In the genomic region with DNA sequence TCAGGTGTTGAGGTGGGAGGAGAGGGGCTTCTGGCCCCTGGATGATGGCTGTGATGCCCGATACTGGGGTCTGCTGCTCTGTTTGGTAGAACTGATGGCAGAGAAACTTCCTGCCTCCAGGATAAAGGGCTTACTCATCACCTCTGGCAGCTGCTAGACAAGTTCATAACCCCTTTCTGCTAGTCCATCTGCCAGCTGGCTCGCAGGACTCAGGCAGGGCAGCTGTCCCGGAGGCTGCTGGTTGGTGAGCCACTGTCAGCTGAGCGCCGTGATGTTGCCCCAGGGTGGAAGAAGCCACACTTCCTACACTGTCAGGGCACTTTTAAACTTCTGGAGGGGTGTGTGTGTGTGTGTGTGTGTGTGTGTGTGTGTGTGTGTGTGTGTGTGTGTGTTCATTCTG, we compare ENCODE assay signal across 8 mouse cellular contexts. TPM values are rescaled to one million over a fixed set of nuclear protein-coding genes. Genes with fewer than 3 reads are reported as not detected.
DNase-seq lines count a peak whose midpoint lies in the region; ATAC-seq and TF ChIP-seq lines count a peak whose summit lies in the region.
"Not testable (repeated sequence)": the region's sequence is repeated elsewhere in the genome, so short reads cannot be mapped to it uniquely, and the experiment has no call there.

No protein-coding gene starts in this region.

- 61% methylated on average over 3 of the region's 5 CpGs for WGBS in lung, embryonic 16.5 days

- H3K9me3 ChIP-seq in lung, embryonic 16.5 days (ENCODE audit: control insufficient read depth, low read length), result not testable (repeated sequence)

- not testable (repeated sequence) for H3K4me1 ChIP-seq in lung, embryonic 16.5 days (replicated peaks; ENCODE audit: control insufficient read depth, insufficient read depth, low read length)

- H3K36me3 ChIP-seq in lung, embryonic 16.5 days (ENCODE audit: control insufficient read depth, insufficient read depth, low read length), result peaks cover 15% of the 10 kb centered on the region
- peaks cover 25% of the 10 kb centered on the region for H3K36me3 ChIP-seq in myocyte (ENCODE audit: control insufficient read depth, insufficient read depth)

- not testable (repeated sequence) for TF ChIP-seq POLR2A in myocyte (IDR thresholded peaks at IDR 0.05; ENCODE audit: insufficient read length, low read depth)

- DNase-seq in Muller cell, postnatal 12 days (ENCODE audit: inconsistent ontology term), result peak; percentile 66
- DNase-seq in brain, adult 2 months (ENCODE audit: low read depth, low spot score), result peak; percentile 35
- peak; percentile 94 for DNase-seq in gastrocnemius, adult 18-20 months (ENCODE audit: low spot score)
- DNase-seq in heart, adult 8-10 months (ENCODE audit: low spot score), result peak; percentile 77
- DNase-seq in kidney, adult 11 months, result peak; percentile 15
- DNase-seq in thymus, postnatal 14 days, result peak; percentile 40

- H3ac ChIP-seq in myocyte (ENCODE audit: control insufficient read depth, insufficient read length), result not testable (repeated sequence)

- H3K27me3 ChIP-seq in lung, embryonic 16.5 days (ENCODE audit: control insufficient read depth, insufficient read depth, low read depth, low read length); myocyte (ENCODE audit: control insufficient read depth, insufficient read depth, insufficient read length): not testable (repeated sequence)

- H3K27ac ChIP-seq in lung, embryonic 16.5 days (ENCODE audit: low read length), result not testable (repeated sequence)

- not testable (repeated sequence) for H3K9ac ChIP-seq in lung, embryonic 16.5 days (ENCODE audit: low read length)

- ATAC-seq in lung, embryonic 16.5 days (ENCODE audit: low read depth), result peak; percentile 56

- H3K4me3 ChIP-seq in lung, embryonic 16.5 days (ENCODE audit: low read length); myocyte: not testable (repeated sequence)

- not testable (repeated sequence) for H3K4me2 ChIP-seq in lung, embryonic 16.5 days (ENCODE audit: low read depth, low read length)
- H3K4me2 ChIP-seq in myocyte (ENCODE audit: low read depth), result peak overlapping the region; percentile 61

- H3K79me2 ChIP-seq in myocyte (ENCODE audit: control insufficient read depth, insufficient read depth), result not testable (repeated sequence)

TF ChIP-seq in myocyte, 11 proteins besides CTCF, POLR2A, EP300 and RAD21:
- peak; percentile 90 for TF ChIP-seq TCF12 (IDR thresholded peaks at IDR 0.05; ENCODE audit: insufficient read depth, poor library complexity, severe bottlenecking)
- TF ChIP-seq MYOG (IDR thresholded peaks at IDR 0.05; ENCODE audit: control insufficient read depth in 1 of 3, insufficient read depth in 1 of 3, insufficient read length in 2 of 3, low read depth in 2 of 3), result peak; percentile 57 to 83 (median 68)
- peak; percentile 54 to 71 (median 63) for TF ChIP-seq MYOD1 (IDR thresholded peaks at IDR 0.05; ENCODE audit: control insufficient read depth in 1 of 3, insufficient read length in 2 of 3, low read depth in 2 of 3)

RNA-seq across cellular contexts. Expression of gene St3gal5, which starts 56.6 kb away (rescaled TPM):
- 10 to 100 TPM; 58.1 to 85.3 TPM for total RNA-seq in gastrocnemius, adult 18-20 months (2021)
- 10 to 100 TPM; 60.4 to 74.1 (median 71.4) TPM for total RNA-seq in heart, adult 8-10 months (2022)
- 40.5 and 43.1 TPM in 2 replicates for polyA plus RNA-seq in lung, embryonic 16.5 days (2015; fragmentation: Nextera tagmentation; extraction: Ambion mirVana)
- polyA plus RNA-seq in myocyte (2012; fragmentation: generic; extraction: Trizol), result 94.5 TPM

Comparison
In these comparisons a context has a peak if more than half of its experiments do, and no peak if none do; other contexts are left out.
1. DNase-seq: peak in every context shown above with its lines; median percentile 94 in gastrocnemius, adult 18-20 months; 77 in heart, adult 8-10 months; 66 in Muller cell, postnatal 12 days; 40 in thymus, postnatal 14 days; 35 in brain, adult 2 months; 15 in kidney, adult 11 months.